Mouse (Mus musculus) stomach, embryonic 14.5 days (tissue): ENCODE results near the gene Cemip2. TPM values are rescaled to one million over a fixed set of nuclear protein-coding genes. Genes with fewer than 3 reads are reported as not detected.

ENCODE experiments used
- ATAC-seq: fragments of 200-750 bp; cut with Nextera tagmentation; 2 replicates; pipeline ENCODE4 v1.8.0; 2017; ENCODE audit warnings: low read depth, moderate TSS enrichment; ENCODE audit not compliant: insufficient number of reproducible peaks, insufficient read depth, low FRiP score
- H3K27ac ChIP-seq: fragments of 300-500 bp; sonication (generic); 2 replicates; pipeline ENCODE4 v1.5.1; 2014; ENCODE audit warnings: mild to moderate bottlenecking, low read length, moderate library complexity, mixed read lengths
- H3K27me3 ChIP-seq: fragments of 300-500 bp; sonication (generic); 2 replicates; pipeline ENCODE4 v1.6.1; 2014; ENCODE audit warnings: low read length, control low read depth, mixed read lengths; ENCODE audit not compliant: control insufficient read depth, insufficient read depth
- H3K36me3 ChIP-seq: fragments of 300-500 bp; sonication (generic); 2 replicates; pipeline ENCODE4 v1.6.1; 2014; ENCODE audit warnings: mild to moderate bottlenecking, control low read depth, low read length, moderate library complexity, mixed read lengths; ENCODE audit not compliant: control insufficient read depth, insufficient read depth
- H3K4me1 ChIP-seq: fragments of 300-500 bp; sonication (generic); 2 replicates; pipeline ENCODE4 v1.6.1; 2014; ENCODE audit warnings: low read length, control low read depth, mixed read lengths; ENCODE audit not compliant: control insufficient read depth, insufficient read depth
- H3K4me2 ChIP-seq: fragments of 300-500 bp; sonication (generic); replicated peaks from 2 replicates; pipeline ENCODE4 v1.6.1; 2014; ENCODE audit warnings: low read depth, low read length, control low read depth
- H3K4me3 ChIP-seq: fragments of 300-500 bp; sonication (generic); 2 replicates; pipeline ENCODE4 v1.5.1; 2014; ENCODE audit warnings: low read depth, low read length, control low read depth
- H3K9ac ChIP-seq: fragments of 300-500 bp; sonication (generic); replicated peaks from 2 replicates; pipeline ENCODE4 v1.6.1; 2014; ENCODE audit warnings: low read depth, mild to moderate bottlenecking, control low read depth, low read length, moderate library complexity, mixed read lengths
- H3K9me3 ChIP-seq: fragments of 300-500 bp; sonication (generic); 2 replicates; pipeline ENCODE4 v1.6.1; 2016; ENCODE audit warnings: low read depth, low read length, control low read depth; ENCODE audit not compliant: control insufficient read depth
- WGBS: fragments of 180-500 bp; shearing (Covaris S2); extraction: QIAGEN DNeasy Blood & Tissue Kit; methylation state at CpG from one replicate; pipeline ENCODE4 v1.1.7; 2014; 5-methylcytosine and 5-hydroxymethylcytosine counted together
- polyA plus RNA-seq: library from polyadenylated mRNA; unstranded; fragments of >200 nt; fragmentation: Nextera tagmentation; extraction: Ambion mirVana; gene quantifications from 2 replicates; pipeline ENCODE4 v1.2.1, GENCODE M21; 2014

Gene Cemip2
- polyA plus RNA-seq, 1 experiment from 2014 or later = 18.0 TPM

DNA sequence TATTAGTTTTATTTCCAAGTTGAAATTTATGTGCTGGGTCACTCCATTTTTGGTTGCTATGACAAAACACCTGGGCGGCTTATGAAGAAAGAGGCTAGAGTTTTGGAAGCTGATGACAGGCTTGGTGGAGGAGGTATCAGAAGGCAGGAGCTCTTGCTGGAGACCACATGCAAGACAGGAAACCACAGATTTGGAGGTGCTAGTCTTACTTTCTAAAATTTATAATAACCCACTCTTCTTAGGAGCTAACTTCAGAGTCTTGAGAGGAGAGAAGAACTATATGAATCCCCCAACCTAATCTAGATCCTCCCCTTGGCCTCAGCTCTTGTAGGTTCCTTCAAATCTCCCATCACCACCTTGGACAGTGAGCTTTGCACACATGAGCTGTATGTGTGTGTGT, 6.6 kb upstream of the Cemip2 start:
- Histone ChIP-seq H3K9ac (no peak overlapping the region), H3K4me2 (no peak overlapping the region), H3K4me1 (no peaks in the 10 kb centered on the region), H3K9me3 (no peaks in the 10 kb centered on the region), H3K36me3 (no peaks in the 10 kb centered on the region), H3K27ac (no peak overlapping the region), H3K27me3 (no peaks in the 10 kb centered on the region), H3K4me3 (no peak overlapping the region)
- no peak for ATAC-seq
- 74% methylated on average over 1 of the region's 1 CpGs for WGBS

DNA sequence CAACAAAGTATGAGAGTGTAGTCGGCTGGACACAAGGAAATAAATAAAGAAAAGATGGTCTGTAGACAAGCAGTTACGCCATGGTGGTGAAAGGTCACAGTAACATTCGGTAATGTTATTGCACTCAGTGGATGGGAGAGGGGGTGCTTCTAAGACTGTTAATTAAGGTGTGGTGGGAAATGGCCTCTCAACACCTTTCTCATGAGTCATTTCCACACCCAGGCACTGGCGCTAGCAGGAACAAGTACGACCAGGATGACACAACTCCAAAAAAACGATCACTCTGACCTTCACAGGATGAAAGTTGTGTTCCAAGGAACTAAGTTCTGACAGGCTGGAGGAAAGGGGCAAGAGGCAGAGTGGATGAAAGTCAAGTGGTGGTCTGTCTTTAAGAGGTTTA, 4.5 kb upstream of the Cemip2 start:
- H3K4me2 ChIP-seq = no peak overlapping the region
- H3K27me3 ChIP-seq = no peaks in the 10 kb centered on the region
- no peak overlapping the region for H3K9ac ChIP-seq
- H3K4me1 ChIP-seq = 0 out of 2 replicates have a peak, but pooled peaks cover 2% of the 10 kb centered on the region
- H3K4me3 ChIP-seq = no peak overlapping the region
- no peaks in the 10 kb centered on the region for H3K9me3 ChIP-seq
- 68% methylated on average over 6 of the region's 6 CpGs for WGBS
- no peak overlapping the region for H3K27ac ChIP-seq
- ATAC-seq = no peak
- no peaks in the 10 kb centered on the region for H3K36me3 ChIP-seq

DNA sequence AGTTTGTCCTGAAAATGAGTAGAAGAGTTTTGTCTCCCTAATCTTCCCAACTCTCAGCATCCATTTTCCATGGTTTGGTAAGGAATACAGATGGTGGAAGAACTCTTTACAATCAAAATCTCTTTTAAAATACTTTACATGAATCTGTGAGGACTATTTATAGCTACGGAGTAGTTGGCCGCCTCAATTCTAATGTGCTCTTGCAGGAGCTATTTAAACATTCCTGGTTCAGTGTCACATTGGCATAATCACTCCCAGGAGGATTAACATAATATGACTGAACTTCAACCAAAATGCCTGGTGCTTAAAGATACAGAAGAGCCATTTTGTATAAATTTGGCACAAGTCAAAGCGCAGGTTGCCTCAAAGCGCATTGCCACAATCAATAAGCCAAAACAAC, 2.5 kb upstream of the Cemip2 start:
- Histone ChIP-seq H3K9me3 (no peaks in the 10 kb centered on the region), H3K27me3 (no peaks in the 10 kb centered on the region), H3K36me3 (no peaks in the 10 kb centered on the region), H3K4me1 (peaks cover 9% of the 10 kb centered on the region), H3K4me2 (no peak overlapping the region), H3K9ac (no peak overlapping the region), H3K27ac (no peak overlapping the region), H3K4me3 (no peak overlapping the region)
- 78% methylated on average over 4 of the region's 4 CpGs for WGBS
- ATAC-seq = no peak

DNA sequence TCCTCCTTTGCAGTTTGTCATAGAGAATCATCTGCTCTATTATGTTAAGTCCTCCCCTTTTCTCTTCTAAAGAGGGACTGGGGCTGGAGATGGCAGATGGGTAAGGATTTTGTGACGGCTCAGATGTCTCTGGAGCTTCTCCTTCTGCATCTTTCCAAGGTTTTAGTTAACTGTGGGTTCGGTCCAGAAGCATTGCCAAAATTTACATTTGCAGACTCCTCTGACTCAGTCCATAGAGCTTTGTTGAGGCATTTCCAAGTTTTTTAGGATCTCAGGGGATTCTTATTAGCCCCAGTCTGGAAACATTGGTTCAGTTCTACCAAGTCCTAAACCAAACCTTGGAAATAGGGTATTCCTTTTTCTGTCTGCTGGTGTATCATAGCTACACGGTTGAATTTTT, 1.5 kb upstream of the Cemip2 start:
- Histone ChIP-seq H3K9ac (no peak overlapping the region), H3K4me1 (peaks cover 16% of the 10 kb centered on the region), H3K27me3 (no peaks in the 10 kb centered on the region), H3K36me3 (no peaks in the 10 kb centered on the region), H3K9me3 (no peaks in the 10 kb centered on the region), H3K4me2 (no peak overlapping the region), H3K27ac (no peak overlapping the region), H3K4me3 (no peak overlapping the region)
- ATAC-seq = no peak
- 66% methylated on average over 3 of the region's 3 CpGs for WGBS

DNA sequence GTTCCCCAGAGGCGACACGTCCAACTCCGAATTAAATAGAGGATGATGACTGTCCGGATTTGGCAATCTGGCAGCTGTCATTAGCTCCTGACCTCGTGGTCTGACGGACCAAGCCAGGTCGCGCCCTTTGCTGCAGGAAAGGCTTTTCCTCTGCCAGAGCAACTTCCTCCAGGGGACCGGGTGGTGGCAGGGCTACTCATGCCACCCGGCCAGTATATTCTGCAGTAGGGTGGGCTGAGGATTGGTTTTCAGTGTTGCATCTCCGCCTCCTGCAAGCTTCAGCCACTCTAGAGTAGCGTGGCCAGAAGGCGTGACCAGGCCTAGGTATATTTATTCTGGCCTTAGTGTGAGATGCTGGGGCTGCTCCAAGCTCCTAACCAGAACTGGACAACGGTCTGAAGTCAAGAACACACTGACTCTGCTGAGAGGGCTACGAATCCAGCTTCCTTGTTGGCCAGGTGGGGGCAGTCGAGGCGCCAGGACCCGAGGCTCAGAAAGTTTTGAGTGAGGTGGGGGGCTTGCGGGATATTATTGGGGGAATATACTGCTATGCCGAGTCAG, 891 bp upstream of the Cemip2 start:
- Histone ChIP-seq H3K9me3 (no peaks in the 10 kb centered on the region), H3K9ac (no peak overlapping the region), H3K36me3 (no peaks in the 10 kb centered on the region), H3K27ac (no peak overlapping the region), H3K4me1 (peaks cover 16% of the 10 kb centered on the region), H3K4me2 (peak overlapping the region; percentile 39; the same call in 1 of the 2 replicates), H3K27me3 (no peaks in the 10 kb centered on the region), H3K4me3 (no peak overlapping the region)
- ATAC-seq = no peak
- WGBS = 32% methylated on average over 20 of the region's 20 CpGs

DNA sequence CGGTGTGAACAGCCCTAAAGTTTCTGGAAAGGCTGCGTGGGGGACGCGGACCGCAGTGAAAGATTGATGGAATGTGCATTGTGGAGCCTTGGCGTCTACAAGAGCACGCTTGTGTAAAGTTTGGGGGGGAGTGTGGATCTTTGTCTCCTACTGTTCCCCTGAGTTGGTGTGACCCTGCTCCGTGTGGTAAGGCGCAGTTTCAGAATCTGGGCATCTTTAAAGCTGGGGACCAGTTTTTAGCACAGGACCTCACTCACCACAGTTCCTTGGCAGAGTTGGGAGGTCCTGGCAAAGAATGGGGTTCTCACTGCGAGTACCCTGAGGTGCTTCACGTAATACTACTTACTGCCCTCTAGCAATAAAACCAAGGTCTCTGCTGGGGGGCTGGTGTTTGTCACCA, 964 bp downstream of the Cemip2 start:
- no peaks in the 10 kb centered on the region for H3K9me3 ChIP-seq
- WGBS = under 1% methylated on average over 11 of the region's 11 CpGs
- ATAC-seq = no peak
- H3K4me1 ChIP-seq = peaks cover 18% of the 10 kb centered on the region
- peak overlapping the region; percentile 79 for H3K9ac ChIP-seq
- no peaks in the 10 kb centered on the region for H3K36me3 ChIP-seq
- peak overlapping the region; percentile 92 for H3K4me3 ChIP-seq
- peak overlapping the region; percentile 77 for H3K4me2 ChIP-seq
- peak overlapping the region; percentile 87; the same call in 1 of the 2 replicates for H3K27ac ChIP-seq
- no peaks in the 10 kb centered on the region for H3K27me3 ChIP-seq

DNA sequence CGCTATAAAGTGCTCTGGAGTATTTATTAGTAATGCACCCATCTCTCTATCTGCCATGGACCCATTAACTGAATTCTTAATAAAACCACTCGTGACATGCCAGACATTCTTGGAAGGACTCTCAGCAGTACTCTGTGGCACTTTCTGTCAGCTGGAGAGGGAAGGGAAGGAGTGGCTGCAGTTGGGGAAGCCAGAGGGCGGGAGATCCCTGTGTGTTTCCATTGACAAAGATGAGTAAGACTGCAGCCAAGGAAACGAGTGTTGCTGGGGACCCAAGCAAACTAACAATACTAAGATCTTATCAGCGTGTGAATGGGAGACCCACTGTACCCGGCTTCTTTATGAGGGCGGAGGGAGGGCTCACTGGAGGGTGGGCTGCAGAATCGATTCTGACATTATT, 2.5 kb downstream of the Cemip2 start:
- WGBS = 57% methylated on average over 8 of the region's 8 CpGs
- H3K4me1 ChIP-seq = peaks cover 22% of the 10 kb centered on the region
- H3K27me3 ChIP-seq = no peaks in the 10 kb centered on the region
- H3K4me3 ChIP-seq = no peak overlapping the region
- no peak overlapping the region for H3K9ac ChIP-seq
- peak overlapping the region; percentile 77; the same call in 1 of the 2 replicates for H3K4me2 ChIP-seq
- no peak for ATAC-seq
- H3K9me3 ChIP-seq = no peaks in the 10 kb centered on the region
- no peaks in the 10 kb centered on the region for H3K36me3 ChIP-seq
- no peak overlapping the region for H3K27ac ChIP-seq

DNA sequence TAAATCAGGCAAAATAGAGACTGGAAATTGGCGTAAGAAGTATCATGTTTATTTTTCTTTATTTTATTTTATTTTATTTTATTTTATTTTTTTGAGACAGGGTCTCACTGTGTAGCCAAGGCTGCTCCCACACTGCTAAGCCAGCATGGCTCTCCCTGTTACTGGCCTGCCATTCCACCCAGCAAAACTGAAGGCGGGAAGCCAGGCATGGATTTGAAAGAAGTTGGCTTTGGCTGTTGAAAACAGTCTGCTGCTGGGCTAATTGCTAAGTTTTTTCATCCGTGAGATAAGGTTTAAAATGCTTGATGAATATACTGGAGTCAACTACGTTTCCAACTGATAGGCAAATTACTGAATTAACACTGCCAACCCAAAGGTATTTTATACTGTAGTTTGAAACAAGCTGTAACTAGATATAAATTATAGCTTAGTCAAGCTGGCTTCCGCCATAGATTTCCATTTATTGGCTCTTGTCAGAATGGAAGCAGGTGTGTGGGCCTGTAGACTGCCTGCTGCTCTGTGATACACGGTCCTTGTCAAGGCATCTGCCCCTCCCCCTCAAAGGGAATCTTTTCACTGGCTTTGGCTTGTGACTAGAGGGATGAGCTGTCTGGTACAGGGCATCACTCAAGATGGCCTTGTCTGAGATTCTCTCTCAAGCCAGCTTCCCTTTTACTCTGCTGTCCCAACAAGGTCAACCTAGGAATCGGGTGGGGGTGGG, 3.1 kb downstream of the Cemip2 start:
- Histone ChIP-seq H3K27me3 (no peaks in the 10 kb centered on the region), H3K4me2 (no peak overlapping the region), H3K9me3 (no peaks in the 10 kb centered on the region), H3K4me1 (peaks cover 22% of the 10 kb centered on the region), H3K4me3 (no peak overlapping the region), H3K36me3 (no peaks in the 10 kb centered on the region), H3K9ac (no peak overlapping the region), H3K27ac (no peak overlapping the region)
- WGBS = 53% methylated on average over 7 of the region's 7 CpGs
- no peak for ATAC-seq
